Mouse (Mus musculus) spleen, postnatal 14 days (tissue): ENCODE data around the gene Morc2a.
A peak's percentile ranks its signal among the peaks of the same experiment; 100 is the strongest.
"Not testable (repeated sequence)": the region's sequence is repeated elsewhere in the genome, so short reads cannot be mapped to it uniquely, and the experiment has no call there.

ENCODE experiments used
- DNase-seq, 2 experiments: peaks; one replicate each; pipeline ENCODE4 v3.0.0; 2021 to 2022; ENCODE audit warnings: low spot score in 2 of 2

Morc2a gene

GRCm38 (mm10) chr11:3648964-3649841 is at the start of gene Morc2a:
Morc2a (plus strand) TSS chr11:3649191.
- DNase-seq = peak; percentile 87 to 91

- not testable (repeated sequence) for DNase-seq
These were observed 47.0 kb upstream of the Morc2a start for GRCm38 (mm10) chr11:3601966-3602365.

GRCm38 (mm10) chr11:3602687-3603086 is 46.3 kb upstream of the Morc2a start:
- not testable (repeated sequence) for DNase-seq

GRCm38 (mm10) chr11:3606456-3606855 is 42.5 kb upstream of the Morc2a start:
- DNase-seq = no peak

- DNase-seq = no peak
These were observed 33.4 kb upstream of the Morc2a start for GRCm38 (mm10) chr11:3615576-3615975.

GRCm38 (mm10) chr11:3622826-3623225 is 26.2 kb upstream of the Morc2a start:
- DNase-seq = no peak

- DNase-seq = no peak
These were observed 24.5 kb upstream of the Morc2a start for GRCm38 (mm10) chr11:3624391-3625027.

GRCm38 (mm10) chr11:3628999-3629491 is 19.9 kb upstream of the Morc2a start:
- DNase-seq = no peak

GRCm38 (mm10) chr11:3633269-3633668 is 15.7 kb upstream of the Morc2a start:
- not testable (repeated sequence) for DNase-seq

GRCm38 (mm10) chr11:3647688-3648087 is 1.3 kb upstream of the Morc2a start:
- no peak for DNase-seq

GRCm38 (mm10) chr11:3648305-3648963 is 557 bp upstream of the Morc2a start:
- peak in 1 of 2 experiments; percentile 15 for DNase-seq

GRCm38 (mm10) chr11:3650141-3650540 is 1.1 kb downstream of the Morc2a start:
- no peak for DNase-seq

- DNase-seq = no peak
These were observed 13.0 kb downstream of the Morc2a start for GRCm38 (mm10) chr11:3661964-3662363.

- no peak for DNase-seq
These were observed 18.5 kb downstream of the Morc2a start for GRCm38 (mm10) chr11:3667506-3667905.

- no peak for DNase-seq
These were observed 19.8 kb downstream of the Morc2a start for GRCm38 (mm10) chr11:3668768-3669167.

GRCm38 (mm10) chr11:3669849-3670248 is 20.9 kb downstream of the Morc2a start:
- DNase-seq = no peak

GRCm38 (mm10) chr11:3671000-3671628 is 22.1 kb downstream of the Morc2a start:
- no peak for DNase-seq

- DNase-seq = no peak
These were observed 25.6 kb downstream of the Morc2a start for GRCm38 (mm10) chr11:3674545-3674944.

- DNase-seq = no peak
These were observed 27.4 kb downstream of the Morc2a start for GRCm38 (mm10) chr11:3676423-3676822.

GRCm38 (mm10) chr11:3677204-3677603 is 28.2 kb downstream of the Morc2a start:
- DNase-seq = no peak

GRCm38 (mm10) chr11:3679771-3680170 is 30.8 kb downstream of the Morc2a start:
- DNase-seq = no peak

- DNase-seq = no peak
These were observed 34.7 kb downstream of the Morc2a start for GRCm38 (mm10) chr11:3683696-3684095.
